Mouse (Mus musculus): ENCODE results near the gene Exoc6b.

GRCm38 (mm10) chr6:84736942-84737341 lies 332.4 kb downstream of the Exoc6b start:
- TF ChIP-seq CTCF (IDR thresholded peaks at IDR 0.05; ENCODE audit: low read depth) (peak; percentile 81), EP300 (optimal IDR thresholded peaks at IDR 0.05) (no peak)

Data from stomach, postnatal 0 days (tissue).